Mouse (Mus musculus): ENCODE measurements around the gene Rab37. TPM values are rescaled to one million over a fixed set of nuclear protein-coding genes. Genes with fewer than 3 reads are reported as not detected.
A peak's percentile ranks its signal among the peaks of the same experiment; 100 is the strongest.

The Rab37 gene
- total RNA-seq (2021): under 1 TPM; 0.67 to 0.75 TPM

DNA sequence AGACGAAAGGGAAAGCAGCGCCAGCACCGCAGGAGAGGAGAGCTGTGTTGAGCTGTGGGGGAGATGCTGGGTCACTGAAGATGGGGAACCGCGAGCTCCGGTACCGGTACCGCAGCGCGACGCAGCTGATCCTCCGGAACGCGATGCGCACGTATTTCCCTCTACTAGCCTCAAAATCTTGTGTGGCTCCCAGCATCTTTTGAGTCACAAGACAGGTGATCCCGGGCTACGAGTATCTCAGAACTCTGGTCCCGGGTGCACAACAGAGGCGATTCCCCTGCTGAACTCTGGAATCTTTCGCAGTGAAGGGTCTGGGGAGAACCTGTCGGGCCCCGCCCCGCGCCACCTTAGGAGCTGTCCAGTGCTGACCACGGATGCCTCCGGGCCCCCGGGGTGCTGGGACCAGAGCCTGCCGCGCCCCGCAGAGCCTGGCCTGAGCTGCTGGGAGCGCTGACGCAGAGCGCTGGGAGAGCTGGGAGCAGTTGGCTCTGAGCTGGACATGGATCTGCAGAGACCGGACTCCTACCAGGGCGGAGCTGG, at the start of gene Rab37:
TSS of gene Rab37 (plus strand) at position 70 of the 540 bp plus-strand sequence.
- intact Hi-C loops (cut with DNase I): no loop called here
- DNase-seq (ENCODE audit: low spot score): no peak

DNA sequence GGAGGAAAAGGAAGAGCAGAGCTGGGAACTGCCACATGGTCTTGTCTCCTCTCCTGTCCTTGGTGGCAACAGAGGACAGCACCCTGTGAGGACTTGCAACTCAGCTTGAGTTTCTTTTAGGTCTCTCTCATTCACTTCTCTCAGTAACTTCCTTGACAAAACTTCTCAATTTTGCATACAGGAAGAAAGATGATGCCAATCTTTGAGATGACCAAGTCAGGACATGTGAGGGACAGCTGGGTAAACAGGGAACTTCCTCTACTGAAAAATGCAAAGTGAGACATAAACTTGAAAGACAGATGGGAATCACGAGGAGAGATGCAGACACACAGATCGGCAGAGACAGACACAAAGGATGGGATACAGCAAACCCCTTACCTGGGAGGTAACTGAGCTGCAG, 43.0 kb upstream of the Rab37 start, which contains the start of gene Cd300ld3:
TSS of gene Cd300ld3 (minus strand) at position 151 of the 400 bp plus-strand sequence.
- intact Hi-C loops (cut with DNase I): no loop called here
- DNase-seq (ENCODE audit: low spot score): no peak

DNA sequence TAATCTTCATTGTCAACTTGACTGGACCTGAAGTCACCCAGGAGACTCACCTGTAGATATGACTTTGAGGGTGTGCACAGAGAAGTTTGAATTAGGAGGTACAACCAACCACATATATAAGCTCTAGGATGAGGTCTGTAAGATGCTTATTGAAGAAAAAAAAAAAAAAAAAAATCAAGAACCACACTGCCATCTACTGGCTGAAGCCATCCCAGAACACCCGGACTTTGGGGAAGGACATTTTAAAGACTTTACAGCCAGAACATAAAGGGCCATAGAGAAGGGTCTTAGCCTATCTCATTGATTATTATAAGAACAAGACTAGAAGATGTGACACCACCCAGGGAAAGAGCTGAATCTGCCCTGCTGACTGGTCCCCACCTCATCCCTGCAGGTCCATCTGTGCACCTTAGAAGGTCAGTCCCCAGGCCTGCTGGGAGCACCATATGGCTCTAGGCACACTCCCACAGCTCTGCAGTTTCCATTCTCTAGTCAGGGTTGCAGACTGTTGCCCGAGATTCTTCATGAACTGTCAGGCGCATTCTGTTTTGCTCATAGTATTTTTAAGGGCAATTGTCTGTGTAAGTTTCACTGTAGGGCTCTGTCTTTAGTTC, 41.8 kb upstream of the Rab37 start:
- intact Hi-C loops (cut with DNase I): no loop called here
- DNase-seq (ENCODE audit: low spot score): no peak

DNA sequence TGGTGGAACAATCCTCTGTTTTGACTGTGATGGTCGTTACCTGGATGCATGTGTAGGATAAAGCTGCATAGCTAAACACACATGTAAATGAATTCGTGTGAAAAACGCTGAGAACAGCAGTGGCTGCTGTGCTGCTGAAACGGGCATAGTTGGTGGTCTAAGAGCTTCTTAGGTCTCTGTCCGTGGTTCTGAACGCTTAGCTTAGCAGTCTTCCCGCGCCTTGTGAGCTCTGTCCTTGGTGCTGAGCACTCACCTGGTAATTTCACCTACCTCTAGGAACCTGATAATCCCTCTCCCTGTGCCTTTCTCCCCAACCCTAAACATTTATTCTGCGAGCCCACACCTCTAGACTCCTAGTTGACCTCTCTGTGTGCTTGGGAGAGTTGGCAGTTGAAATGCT, 39.0 kb upstream of the Rab37 start:
- no peak for DNase-seq (ENCODE audit: low spot score)

DNA sequence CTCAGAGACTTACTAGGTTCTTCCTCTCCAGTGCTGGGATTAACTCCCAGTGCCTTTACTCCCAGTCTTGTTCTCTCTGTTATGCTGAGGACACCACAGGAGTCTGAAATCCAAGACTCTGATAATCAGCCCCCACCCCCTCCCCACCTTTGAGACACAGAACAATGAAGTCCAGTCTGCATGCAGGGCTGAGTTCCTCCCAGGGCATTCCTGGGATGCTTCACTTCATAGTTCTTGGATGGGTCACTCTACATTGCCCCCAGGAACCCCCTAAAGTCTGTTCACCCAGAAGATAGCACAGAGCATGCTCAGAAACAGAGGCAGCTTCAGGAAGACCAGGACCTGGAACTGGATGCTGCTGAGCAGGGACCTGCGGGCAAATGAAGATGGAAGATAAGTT, 38.2 kb upstream of the Rab37 start:
- intact Hi-C loops (cut with DNase I): loop anchor here (10.0 kb wide), 1 partner anchor 238 kb away; no protein-coding TSS in a partner anchor
- no peak for DNase-seq (ENCODE audit: low spot score)

More for the DNA sequence above, 39.0 kb upstream of the Rab37 start:
- intact Hi-C loops (cut with DNase I): loop anchor here (10.0 kb wide), 1 partner anchor 237 kb away; no protein-coding TSS in a partner anchor

DNA sequence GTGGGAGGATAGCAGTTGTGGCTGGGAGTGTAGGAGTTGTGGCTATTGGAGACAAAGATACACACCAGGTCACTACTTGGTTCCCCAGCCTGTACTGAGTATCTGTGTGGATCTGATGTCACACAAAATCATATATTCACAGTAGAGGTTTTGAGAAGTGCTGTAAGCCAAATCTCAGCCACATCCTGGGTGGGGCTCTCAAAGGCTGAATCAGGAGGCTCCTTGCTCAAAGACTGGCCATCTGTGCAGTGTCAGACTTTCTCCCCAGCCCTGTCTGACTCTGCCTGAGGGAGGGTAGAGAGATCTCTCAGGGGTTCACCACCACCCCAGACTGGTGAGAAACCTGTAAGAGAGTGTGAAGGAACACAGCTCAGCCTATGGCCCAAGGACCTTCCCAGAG, 36.7 kb upstream of the Rab37 start:
- intact Hi-C loops (cut with DNase I): loop anchor here (10.0 kb wide), 1 partner anchor 240 kb away; no protein-coding TSS in a partner anchor
- no peak for DNase-seq (ENCODE audit: low spot score)

DNA sequence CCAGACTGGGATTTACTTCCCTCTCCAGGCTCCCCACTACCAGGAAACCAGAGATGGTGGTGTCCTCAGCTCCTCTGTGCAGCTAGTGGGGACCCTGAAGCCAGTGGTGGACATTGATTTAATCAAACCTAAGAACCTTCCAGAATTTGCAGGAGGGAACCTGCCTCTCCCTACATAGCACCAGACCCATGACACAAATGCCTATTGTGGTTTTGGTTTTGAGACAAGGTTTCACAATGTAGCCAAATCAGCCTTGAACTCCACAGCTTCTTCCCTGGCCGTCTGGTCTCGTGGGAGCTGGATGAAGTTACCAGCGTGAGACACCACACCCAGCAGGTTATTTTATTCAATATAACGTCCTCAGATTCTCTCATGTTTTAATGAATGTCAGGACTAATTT, 32.5 kb upstream of the Rab37 start:
- DNase-seq (ENCODE audit: low spot score): no peak
- intact Hi-C loops (cut with DNase I): loop anchor here (10.0 kb wide), 1 partner anchor 244 kb away; no protein-coding TSS in a partner anchor

DNA sequence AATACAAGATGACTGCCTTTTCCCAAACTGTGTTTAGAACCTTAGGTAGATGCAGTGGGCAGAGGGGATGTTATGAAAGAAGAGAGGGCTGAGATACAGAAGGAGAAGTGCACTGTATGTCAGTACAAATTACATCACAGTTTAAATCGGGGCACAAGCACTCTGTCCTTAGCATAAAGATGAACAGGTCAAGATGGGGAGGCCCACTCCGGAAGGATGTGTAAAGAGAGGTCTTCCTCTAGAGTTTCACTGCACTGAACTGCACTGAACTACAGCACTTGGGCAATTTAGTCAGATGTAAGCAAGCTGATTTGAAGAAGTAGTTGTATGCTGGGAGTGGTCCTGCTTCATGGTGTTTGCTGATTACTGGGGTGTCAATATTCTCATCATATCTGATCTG, 31.4 kb upstream of the Rab37 start:
- DNase-seq (ENCODE audit: low spot score): no peak
- intact Hi-C loops (cut with DNase I): loop anchor here (10.0 kb wide), 1 partner anchor 245 kb away; no protein-coding TSS in a partner anchor

DNA sequence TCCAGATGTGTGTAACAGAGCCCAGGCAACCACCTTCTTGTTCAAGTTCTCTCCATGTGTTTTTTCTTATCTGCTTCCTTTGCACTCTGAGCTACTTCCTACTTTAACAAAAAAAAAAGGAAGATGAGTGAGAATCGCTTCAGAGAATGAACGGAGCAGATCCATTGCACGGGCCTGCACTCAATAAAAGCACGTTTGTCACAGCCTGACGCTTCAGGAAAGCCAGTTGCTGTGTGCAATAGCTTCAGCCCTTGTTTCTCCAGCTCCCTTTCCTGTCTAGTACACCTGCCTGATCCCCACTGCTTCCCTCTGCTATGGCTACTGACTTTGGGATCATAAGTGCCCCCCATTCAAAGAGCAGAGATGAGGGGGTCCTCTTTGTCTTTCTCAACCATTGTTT, 29.2 kb upstream of the Rab37 start, which contains the start of gene Cd300e:
TSS of gene Cd300e (minus strand) at position 101 of the 400 bp plus-strand sequence.
- DNase-seq (ENCODE audit: low spot score): no peak
- intact Hi-C loops (cut with DNase I): no loop called here

DNA sequence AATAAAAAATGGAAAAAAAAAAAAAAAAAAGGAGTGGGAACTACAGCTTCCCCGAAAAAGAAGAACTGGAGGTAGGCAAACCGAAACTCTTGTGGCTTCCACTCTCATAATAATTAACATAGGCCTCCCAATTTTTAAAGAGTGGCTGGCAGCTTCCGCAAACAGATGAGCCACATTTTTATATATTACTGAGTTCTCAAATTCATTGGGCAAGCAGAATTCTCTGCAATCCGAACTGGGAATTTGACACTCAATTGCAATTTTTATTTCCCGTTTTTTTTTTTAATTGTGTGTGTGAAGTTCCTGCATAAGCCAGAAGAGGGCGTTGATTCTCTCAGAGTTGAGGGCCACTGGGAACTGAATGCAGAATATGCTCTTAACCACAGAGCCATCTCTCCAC, 24.5 kb upstream of the Rab37 start:
- no peak for DNase-seq (ENCODE audit: low spot score)
- intact Hi-C loops (cut with DNase I): no loop called here

DNA sequence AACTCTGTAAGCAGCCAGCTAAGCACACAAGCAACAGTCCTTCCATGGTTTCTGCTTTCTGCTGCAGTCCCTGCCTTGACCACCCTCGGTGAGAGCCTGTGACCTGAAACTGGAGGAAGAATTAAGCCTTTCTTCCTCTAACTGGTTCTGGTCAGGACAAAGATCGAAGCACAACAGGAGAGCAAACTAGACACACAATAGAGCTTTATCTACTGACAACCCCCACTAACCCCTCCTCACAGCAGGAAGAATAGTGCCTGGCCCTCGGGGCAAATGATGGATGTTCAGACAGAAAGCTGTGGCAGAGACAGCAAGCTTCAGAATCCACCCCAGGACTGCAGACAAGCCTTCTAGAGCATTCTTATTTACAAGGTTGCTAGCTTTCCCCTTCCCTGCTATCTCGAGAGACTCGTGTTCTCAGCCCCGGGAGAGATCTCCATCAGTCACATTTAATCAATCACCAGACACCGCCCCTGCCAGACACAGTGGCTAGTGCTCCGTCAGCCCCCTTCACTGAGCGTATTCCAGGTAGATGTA, 20.1 kb upstream of the Rab37 start:
- intact Hi-C loops (cut with DNase I): no loop called here
- no peak for DNase-seq (ENCODE audit: low spot score)

DNA sequence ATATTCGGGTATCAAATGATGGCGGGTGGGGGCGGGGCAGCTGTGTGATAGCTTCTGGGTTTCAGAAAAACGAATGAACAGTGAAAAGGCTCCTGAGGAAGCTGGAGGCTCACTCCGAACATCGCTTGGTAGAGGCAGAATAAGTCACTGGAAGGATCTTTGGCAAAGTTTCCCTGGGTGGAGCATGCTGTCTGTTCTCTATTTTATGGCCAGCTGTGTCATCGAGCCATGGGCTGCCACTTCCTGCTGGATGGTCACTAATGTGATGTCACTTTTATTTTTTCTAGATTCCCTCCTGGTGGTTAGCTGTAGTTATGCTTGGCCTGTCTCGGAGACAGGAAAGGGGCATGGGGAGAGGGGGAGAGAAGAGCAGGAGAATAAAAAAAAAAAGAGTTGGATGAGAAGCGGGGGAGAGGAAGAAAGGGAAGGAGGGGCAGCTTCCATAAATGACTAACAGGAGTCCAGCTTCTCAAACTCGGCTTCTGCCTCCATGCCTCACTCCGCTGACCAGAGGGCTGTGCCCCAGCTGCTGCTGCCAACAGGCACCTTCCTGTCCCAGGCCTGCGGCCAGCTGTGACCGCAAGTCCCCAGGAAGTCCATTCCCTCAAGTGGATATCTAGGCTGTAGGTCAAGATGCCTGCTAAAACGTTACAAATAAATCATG, 19.5 kb upstream of the Rab37 start:
- DNase-seq (ENCODE audit: low spot score): peak; percentile 23
- intact Hi-C loops (cut with DNase I): no loop called here

DNA sequence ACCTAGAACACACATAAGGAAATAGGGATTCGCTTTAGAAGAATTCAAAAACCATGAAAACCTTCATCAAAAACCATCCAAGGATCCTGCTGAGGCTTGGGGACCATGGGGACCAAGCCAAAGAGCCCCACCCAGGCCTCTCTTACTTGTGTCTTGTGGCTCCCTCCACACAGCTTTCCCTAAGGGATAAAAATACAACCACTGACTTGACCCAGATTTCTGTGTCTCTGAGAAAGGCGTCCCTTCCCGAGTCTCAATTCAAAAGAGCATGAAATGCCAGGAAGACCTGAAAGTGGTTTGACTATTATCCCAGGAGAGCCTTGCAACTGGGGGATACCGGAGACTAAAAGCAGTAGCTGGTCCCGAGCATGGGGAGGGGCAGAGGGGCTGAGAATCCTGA, 18.2 kb upstream of the Rab37 start:
- intact Hi-C loops (cut with DNase I): no loop called here
- DNase-seq (ENCODE audit: low spot score): no peak

DNA sequence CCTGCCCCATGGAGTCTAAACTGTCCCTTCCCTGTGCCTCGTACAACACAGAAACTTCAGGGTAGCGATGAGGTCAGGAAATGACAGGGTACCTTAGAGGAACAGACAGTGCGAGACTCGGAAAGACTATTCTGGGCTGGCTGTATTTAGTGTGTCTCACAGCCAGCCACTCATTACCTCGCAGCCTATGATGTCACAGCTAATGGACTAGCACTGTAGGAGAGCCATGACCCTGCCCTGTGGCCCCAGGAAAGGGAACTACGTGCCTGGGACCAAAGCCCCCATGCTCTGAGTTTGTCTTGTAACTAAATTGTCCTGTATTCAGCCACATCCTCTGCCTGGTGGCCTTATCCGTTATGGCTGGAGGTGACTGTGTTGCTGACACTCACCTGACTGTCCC, 15.8 kb upstream of the Rab37 start:
- intact Hi-C loops (cut with DNase I): no loop called here
- DNase-seq (ENCODE audit: low spot score): no peak

DNA sequence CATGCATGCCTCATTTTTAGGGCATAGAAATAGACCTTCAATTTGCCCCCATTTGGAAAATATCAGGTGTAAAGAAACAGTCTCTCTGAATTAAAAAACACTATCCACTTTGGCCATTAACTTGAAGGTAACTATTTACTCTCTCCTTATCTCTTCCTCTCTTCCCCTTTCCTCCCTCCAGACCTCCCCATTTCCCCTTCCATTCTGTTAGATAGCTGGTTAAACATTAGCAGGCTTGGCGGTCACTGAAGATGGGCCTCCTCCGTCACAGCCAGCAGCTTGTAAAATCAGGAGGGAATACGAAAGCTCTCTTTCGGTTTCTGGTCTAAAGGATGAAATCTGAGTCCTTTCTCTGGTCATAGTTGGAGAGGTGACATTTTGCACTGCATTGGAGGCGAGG, 15.4 kb upstream of the Rab37 start:
- intact Hi-C loops (cut with DNase I): no loop called here
- no peak for DNase-seq (ENCODE audit: low spot score)

DNA sequence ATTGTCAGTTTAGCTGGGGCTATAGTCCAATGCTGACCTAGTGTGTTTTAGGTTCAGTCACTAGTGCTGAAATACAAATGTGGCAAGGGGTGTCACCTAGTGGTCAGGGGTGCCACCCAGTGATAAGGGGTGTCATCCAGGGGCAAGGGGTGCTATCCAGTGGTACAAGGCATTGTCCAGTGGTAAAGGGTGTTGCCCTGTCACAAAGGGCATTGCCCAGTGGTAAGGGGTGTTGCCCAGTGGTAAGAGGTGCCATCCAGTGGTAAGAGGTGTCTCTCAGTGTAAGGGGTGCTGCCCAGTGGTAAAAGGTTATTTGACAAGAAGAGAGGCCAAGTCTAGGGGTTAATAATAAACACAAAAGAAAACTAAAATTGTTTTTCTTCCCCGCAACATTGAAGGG, 13.8 kb upstream of the Rab37 start:
- intact Hi-C loops (cut with DNase I): no loop called here
- DNase-seq (ENCODE audit: low spot score): no peak

DNA sequence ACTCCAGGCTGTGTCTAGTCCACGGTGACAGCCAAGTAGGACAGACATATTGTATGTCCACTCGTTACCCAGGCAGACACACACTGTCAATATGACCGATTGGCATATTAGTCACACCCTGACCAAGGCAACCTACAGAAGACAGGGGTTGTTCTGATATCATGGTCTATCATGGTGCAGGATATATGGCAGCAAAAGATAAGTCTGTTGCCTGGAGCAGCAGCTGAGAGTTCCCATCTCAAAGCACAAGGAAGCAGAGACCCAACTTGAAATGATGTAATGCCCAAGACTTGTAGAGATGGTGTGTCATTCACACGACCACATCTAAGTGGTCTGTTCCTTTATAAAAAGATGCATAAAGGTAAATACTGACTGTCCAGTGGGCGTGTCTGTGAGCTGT, 12.6 kb upstream of the Rab37 start:
- intact Hi-C loops (cut with DNase I): no loop called here

DNA sequence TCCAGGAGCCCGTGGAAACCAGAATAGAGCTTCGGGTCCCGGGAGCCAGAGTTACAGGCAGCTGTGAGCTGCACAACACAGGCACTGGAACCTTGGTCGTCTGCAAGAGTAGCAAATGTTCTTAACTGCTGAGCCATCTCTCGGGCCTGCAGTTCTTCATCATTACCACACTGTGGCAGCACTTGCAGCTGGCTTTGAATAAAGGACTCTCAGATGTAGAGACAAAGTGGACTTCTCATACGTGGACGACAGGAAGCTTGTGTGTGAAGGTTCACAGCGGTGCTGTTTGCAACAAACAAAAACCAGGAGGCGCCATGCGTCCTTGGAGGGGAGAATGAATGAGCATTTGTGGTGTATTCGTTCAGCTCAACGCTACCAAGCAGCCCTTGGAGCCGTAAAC, 10.3 kb upstream of the Rab37 start:
- intact Hi-C loops (cut with DNase I): loop anchor here (5.0 kb wide), 2 partner anchors 101 to 191 kb away; no protein-coding TSS in a partner anchor
- DNase-seq (ENCODE audit: low spot score): no peak

More for the DNA sequence above, 12.6 kb upstream of the Rab37 start:
- DNase-seq (ENCODE audit: low spot score): no peak

DNA sequence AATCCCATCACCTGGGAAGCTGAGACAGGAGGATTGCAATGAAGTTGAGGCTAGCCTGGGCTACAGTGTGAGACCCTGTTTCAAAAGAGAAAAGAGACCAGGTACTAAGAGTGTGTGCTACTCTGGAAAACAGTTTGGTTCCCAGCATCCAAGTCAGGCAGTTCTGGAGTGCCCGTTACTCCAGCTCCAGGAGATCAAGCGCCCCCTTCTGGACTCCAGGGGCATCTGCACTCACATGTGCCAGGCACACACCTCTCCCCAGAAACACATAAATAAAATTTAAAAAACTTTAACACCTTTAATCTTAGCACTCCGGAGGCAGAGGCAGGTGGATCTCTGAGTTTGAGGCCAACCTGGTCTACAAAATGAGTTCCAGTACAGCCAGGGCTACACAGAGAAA, 9.9 kb upstream of the Rab37 start:
- DNase-seq (ENCODE audit: low spot score): no peak
- intact Hi-C loops (cut with DNase I): loop anchor here (5.0 kb wide), 2 partner anchors 101 to 191 kb away; no protein-coding TSS in a partner anchor

DNA sequence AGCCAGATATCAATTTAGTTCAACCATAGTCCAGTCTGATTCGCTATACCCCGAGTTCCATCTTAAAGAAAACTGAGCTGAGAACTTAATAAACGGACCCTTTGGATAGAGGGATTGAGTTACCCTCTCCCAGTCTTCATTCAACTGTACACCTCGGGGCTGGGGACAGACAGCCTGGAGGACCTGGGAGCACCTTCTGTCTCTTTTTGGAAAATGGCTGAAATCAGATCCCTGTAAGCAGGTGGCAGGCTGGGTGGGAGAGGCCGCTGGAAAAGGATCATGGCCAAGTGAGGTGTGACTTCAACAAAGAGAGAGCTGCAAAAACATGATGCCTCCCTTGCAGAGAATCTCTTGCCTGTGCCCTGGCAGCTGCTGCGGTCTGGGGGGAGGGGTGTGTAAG, 9.0 kb upstream of the Rab37 start:
- no peak for DNase-seq (ENCODE audit: low spot score)
- intact Hi-C loops (cut with DNase I): loop anchor here (1.0 to 5.0 kb wide), 3 partner anchors 71 to 190 kb away; no protein-coding TSS in a partner anchor
